Mouse (Mus musculus) c-Kit-positive CD71-positive TER-119-negative erythroid progenitor cells, embryonic 14.5 days (primary cell): ENCODE measurements at regions not wholly inside any gene's neighbourhood (a gene's known extent, or its start where the extent isn't known, plus 50 kb on each side); places are given as distances from the start of the nearest gene placed in this dataset.

Experiments
- DNase-seq: peaks from one replicate; pipeline ENCODE4 v3.0.0-alpha.2; 2013; ENCODE audit warnings: low read depth

DNA sequence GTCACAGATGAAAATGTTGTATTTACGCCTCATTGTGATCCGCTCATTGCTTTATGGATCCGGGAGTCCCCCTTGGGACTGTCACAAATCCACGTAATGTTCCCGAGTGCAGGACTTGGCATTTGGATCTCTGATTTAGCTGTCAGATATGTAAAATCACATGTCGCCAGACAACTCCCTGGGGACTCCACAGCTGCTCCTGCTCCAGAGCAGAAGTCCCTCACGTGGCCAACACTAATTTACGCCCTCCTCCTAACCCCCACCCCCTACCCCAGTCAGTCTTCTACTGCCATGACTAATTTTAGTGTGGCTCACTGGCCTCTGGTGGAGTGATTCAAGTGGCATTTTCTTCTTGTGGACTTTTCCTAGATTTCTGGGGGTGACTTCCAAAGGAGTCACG, 348.9 kb downstream of the Cd83 start:
- no peak for DNase-seq

DNA sequence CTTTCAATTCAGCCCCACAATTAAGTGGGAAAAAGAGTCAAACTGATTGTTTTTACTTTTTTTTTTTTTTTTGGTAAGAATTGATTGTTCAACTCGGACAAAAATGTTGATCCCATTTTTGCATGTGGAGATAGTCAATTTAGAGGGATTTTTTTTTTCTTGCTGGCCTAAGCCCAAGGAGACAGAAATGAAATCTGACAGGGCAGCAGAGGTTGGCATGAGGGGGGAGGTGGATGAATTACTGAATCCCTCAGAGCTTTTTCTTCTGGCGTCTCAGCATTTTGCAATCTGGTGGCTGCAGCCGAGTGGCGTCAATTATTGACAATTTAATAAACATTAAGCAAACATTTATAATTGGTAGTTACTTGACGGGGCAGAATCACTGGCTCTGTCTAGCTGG, 356.6 kb downstream of the Cd83 start:
- DNase-seq = no peak

GRCm38 (mm10) chr13:44145441-44145840, 360.9 kb downstream of the Cd83 start:
- no peak for DNase-seq

DNA sequence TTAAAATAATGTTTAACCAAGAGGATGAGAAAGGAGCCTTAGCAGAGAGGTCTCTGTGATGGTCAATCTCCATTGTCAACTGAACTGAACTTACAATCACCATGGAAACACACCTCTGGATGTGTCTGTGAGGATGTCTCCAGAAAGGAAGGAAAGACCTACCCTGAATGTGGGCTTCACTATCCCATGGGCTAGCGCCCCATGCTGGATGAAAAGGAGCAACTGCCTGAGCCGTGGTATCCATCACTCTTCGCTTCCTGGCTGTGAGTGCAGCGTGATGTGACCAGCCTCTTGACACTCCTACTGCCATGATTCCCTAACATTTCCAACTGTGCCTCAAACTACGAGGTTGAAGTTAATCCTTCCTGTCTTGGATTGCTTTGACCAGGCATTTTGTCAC, 363.3 kb downstream of the Cd83 start:
- no peak for DNase-seq

- no peak for DNase-seq
Measured at GRCm38 (mm10) chr13:44149499-44149898, 364.9 kb downstream of the Cd83 start.

DNA sequence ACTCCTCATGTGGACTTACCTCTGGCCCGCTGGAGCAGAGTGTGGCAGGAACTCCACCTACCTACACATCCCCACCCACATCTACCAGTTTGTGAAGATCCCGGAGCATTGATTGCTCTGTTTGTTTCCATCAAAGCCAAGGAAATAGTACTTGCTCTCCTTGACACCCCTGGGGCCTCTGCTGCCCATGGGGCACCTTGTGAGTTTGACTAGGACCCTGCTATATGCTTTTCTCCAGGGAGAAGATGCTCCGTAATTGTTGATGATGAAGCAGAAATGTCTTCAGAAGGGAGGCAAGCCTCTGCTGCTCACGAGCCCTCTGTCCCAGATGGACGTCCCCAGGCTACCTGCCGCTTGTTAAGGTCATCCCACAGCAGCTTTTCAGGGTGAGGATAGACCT, 367.0 kb downstream of the Cd83 start:
- no peak for DNase-seq

GRCm38 (mm10) chr13:44152806-44153613, 368.4 kb downstream of the Cd83 start:
- DNase-seq = no peak

DNA sequence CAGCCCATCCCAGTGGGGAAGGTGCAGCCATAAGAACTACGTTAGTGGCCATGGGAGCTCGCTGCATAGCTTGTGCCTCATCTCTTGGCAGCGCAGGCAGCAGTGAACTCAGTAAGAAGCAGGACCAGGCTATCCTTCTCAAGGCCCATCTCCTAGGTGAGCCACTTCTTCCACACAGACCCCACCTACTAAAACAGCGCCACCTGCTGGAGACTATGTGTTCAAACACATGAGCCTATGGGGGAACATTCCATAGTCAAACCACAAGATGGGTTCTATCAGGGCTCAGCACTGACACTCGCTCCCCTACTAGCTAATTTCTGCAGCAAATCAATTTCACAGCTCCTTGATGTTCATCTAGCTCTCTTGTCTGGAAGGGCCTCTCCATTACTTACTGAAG, 369.2 kb downstream of the Cd83 start:
- no peak for DNase-seq

GRCm38 (mm10) chr13:44155956-44156355, 371.4 kb downstream of the Cd83 start:
- no peak for DNase-seq

DNA sequence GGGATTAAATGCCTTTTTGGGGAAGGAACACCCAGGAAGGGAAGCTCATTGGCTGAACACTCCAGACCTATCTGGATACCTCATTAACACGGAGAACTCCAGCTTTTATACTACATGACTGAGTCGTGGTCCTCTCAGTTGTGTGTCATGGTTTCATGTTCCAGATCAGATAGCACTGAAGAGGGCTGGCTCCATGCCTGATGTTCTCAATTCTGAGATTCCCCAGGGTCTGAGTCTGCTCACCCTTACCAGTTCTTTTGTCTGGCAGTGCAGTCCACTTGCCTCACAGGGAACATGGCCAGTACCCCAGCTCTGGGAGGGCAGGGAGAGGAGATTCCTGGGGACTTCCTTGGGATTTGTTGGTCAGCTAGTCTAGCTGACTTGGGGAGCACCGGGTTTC, 372.0 kb downstream of the Cd83 start:
- no peak for DNase-seq

DNA sequence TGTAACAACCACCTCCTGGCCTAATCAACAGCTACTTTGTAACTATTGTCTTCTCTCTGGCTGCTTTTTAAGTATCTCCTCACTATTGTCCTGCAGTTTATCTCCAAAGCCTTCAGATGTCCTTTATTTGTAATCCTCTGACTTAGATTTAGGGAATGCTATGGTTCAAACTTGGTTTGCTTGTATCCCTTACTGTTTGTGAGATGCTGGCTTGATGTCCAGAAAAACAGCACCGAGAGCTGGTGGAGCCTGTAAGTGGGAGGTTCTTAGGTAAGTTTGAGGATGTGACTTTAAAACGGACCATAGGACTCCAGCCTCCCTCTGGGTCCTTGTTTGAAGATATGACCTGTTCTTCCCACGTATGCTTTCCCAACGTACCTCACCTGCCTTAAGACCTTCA, 372.7 kb downstream of the Cd83 start:
- DNase-seq = no peak

GRCm38 (mm10) chr13:44158364-44158763, 373.8 kb downstream of the Cd83 start:
- DNase-seq = no peak

DNA sequence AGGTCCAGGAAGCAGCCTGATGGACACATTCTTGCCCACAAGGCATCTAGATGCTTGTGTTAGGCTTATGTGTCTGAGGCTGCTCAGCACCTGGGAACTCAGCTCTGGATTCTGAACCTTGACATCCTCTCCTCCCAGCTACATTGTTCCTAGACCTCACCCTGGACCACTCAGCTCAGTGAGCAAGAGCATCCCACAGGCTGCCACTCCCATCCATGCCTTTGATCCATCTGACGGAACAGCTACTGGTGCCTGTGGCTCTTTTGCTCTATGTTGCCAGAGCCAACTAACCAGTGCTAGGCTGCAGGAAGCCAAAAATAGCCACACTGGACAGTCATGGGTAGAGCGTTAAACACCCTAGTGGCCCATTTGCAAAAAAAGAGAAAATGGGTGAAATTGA, 374.8 kb downstream of the Cd83 start:
- DNase-seq = no peak

- DNase-seq = no peak
Measured at GRCm38 (mm10) chr13:44164746-44165145, 380.2 kb downstream of the Cd83 start.

DNA sequence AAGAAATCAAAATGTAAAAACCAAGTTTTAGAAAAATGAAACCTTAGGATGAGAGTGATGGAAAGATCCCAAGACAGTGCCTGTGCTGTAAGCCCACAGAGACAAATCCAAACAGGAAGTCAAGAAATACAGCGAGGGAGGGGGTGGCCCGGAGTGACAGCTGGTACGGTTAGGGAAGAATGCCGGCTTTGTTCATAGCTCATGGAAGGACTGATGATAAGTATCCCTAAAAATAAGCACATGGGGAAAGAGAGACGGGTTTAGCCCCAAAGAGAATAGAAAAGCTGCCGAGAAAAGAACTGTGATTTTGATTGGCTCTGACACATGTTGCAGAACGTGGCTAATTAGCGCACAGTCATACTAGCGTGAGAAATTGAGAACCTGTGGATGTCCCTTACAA, 382.6 kb downstream of the Cd83 start:
- no peak for DNase-seq

GRCm38 (mm10) chr13:44168186-44168585, 383.6 kb downstream of the Cd83 start:
- no peak for DNase-seq

GRCm38 (mm10) chr13:44171639-44172038, 387.1 kb downstream of the Cd83 start:
- DNase-seq = no peak

- no peak for DNase-seq
Measured at GRCm38 (mm10) chr13:44172701-44173100, 388.1 kb downstream of the Cd83 start.

DNA sequence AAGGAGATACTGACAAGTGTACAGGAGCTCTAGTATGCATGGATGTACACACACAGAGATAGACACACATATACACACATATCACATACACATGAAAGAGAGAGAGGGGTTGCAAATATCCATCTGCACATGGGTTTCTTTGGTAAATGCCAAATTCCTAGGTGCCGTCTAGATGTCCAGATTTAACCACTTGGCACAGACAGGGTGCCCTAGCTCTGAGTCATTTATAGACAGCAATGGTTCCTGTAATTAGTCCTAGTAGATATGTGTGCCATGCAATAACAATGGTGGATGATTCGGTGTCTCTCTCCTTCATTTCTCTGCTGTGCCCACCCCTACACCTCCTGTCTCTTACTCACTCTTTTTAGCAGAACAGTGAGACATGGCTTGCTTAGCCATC, 389.7 kb downstream of the Cd83 start:
- DNase-seq = no peak

GRCm38 (mm10) chr13:44175300-44176036, 390.9 kb downstream of the Cd83 start:
- DNase-seq = no peak

- DNase-seq = no peak
Measured at GRCm38 (mm10) chr13:44176121-44176520, 391.5 kb downstream of the Cd83 start.

DNA sequence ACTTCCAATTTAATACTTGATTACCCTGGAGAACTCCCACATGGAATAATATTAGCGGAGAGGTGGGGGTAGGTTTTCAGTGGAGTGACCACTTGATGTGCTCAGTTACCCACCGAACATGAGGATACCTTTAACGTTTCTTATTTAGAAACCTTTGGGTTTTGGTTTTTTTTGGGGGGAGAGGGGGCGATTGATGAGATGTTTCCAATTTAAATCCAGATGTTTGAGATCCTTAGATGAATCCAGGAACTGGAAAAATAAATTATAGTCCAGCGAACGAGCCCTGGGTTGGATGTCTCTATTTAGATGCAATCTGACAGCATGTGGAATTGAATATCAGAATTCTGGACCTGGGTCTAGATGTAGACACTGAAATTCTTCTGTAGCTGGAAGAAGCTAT, 393.4 kb downstream of the Cd83 start:
- DNase-seq = no peak

GRCm38 (mm10) chr13:44180384-44180783, 395.8 kb downstream of the Cd83 start:
- DNase-seq = no peak
